Mouse (Mus musculus) C2C12 (cell line): Measurements from ENCODE around the gene Rell1.

Source experiments
- CTCF ChIP-seq: IDR thresholded peaks from one replicate; pipeline ENCODE4 v1.5.1; 2011; ENCODE audit not compliant: control insufficient read depth, insufficient read depth, insufficient read length
- USF1 ChIP-seq: IDR thresholded peaks from one replicate; pipeline ENCODE4 v1.6.1; 2011; ENCODE audit warnings: low read depth, mild to moderate bottlenecking, control low read depth, moderate library complexity

DNA sequence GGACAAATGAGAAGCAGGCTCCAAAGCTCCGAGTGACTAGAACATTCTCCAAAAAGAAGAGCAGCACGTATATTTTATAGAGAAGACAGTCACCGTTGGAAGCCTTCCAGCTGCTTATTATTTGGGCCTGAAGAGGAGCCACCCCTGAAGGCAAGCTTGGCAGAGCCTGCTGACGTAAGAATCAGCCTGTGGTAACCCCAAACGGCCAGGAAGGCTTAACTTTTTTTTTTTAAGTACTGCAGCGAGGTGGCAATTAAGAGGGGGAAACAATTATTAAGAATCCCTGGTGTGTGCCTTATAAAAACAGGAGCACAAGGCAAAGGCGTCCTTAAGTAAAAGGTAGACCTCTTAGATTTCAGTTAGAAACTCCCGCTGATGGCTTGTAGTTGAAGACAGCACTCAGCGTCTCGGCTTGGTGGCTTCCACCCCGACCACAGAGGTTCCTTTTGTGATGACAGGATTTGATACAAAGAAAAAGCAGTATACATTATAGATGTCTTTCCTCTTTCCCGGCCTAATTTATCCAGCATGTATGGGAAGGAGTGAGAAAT is 1.0 kb downstream of the Rell1 start:
- TF ChIP-seq CTCF (no peak), USF1 (no peak)
